Mouse (Mus musculus): ENCODE results near the gene Thoc7.

DNA sequence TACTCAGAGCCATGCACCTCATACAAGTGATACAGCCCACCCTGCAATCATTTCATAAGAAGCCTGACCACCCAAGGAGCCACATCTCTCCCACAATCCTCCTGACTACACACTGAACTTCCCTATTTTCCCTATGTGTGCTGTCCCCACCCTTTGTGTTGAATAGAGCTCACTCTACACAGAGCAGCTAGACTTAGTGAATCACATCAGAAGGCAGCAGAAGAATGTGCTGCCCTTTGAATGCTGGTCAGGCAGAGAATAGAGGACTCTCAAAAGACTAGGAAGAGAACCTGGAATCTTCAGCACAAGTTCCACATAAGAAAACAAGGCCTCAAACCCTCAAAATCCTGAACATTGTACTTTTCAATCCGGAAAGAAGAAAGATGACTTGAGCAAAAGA lies 55.2 kb downstream of the Thoc7 start:
- TF ChIP-seq CTCF (IDR thresholded peaks at IDR 0.05; ENCODE audit: control insufficient read depth, insufficient read depth, low read length) (no peak), POLR2A (IDR thresholded peaks at IDR 0.05; ENCODE audit: borderline replicate concordance, control insufficient read depth, low read depth, low read length) (no peak)
